Mouse (Mus musculus) cerebellum, adult 11 months (tissue): ENCODE measurements around the gene 2900026A02Rik.

ENCODE experiments used
- DNase-seq: peaks from one replicate; pipeline ENCODE4 v3.0.0; 2022

2900026A02Rik gene

DNA sequence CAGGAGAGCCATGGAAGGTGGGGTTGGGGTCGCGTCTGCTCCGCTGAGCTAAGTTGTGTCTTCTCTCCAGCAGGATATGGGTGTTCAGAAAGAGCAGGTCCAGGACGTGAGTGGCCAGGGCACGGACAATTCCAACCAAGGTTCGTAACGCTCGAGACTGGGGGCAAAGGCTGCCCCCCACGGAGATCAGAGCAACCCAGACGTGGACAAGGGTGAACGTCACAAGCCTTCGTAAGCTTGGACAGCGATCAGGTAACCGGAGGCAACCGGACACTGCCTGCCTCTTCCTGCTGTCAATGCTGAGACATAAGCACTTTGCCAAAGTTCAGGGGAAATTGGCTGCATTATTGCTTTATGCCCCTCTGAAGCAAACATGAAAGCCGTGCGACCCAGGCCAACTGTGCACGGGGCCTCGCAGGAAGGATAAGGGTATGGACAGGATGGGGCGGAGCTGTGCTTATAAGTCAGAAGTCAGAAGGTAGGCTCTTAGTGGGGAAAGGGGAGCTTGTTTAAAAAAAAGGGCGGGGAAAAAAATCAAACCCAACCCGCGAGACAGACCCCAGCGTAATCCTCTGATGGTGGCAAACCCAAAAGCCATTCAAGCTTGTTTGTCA lies 130.9 kb downstream of the 2900026A02Rik start:
- no peak for DNase-seq

DNA sequence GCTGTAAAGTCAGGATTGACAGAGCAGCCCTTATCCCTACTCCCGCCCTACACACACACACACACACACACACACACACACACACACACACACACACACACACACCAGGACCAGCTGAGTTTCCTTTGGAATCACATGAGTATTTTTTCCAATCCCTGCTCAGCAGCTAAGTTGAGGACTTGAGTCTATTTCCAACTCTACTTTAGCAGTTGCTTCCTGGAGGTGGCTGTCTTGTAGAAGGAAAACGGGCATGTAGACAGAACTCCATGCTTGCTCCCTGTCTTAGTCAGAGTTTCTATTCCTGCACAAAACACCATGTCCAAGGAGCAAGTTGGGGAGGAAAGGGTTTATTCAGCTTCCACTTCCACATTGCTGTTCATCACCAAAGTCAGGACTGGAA lies 133.6 kb downstream of the 2900026A02Rik start:
- DNase-seq: no peak

DNA sequence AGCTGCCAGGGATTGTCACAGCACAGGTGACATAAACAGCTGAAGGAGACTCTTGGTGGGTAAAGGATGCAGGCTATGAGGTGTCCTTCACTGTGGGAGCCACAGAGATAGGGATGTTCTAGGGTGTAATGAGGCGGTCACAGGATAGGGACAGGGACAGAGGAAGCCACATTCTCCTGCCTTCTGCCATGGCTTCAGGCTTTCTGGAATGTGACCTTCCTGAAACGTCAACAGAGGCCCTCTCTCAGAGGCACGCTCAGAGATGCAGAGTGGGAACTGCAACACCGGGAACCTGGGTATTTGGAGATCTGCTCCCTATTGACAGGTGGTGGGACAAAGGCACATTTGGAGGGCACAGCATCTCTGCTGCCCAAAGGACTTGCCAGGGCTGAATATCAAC lies 134.0 kb downstream of the 2900026A02Rik start:
- no peak for DNase-seq

DNA sequence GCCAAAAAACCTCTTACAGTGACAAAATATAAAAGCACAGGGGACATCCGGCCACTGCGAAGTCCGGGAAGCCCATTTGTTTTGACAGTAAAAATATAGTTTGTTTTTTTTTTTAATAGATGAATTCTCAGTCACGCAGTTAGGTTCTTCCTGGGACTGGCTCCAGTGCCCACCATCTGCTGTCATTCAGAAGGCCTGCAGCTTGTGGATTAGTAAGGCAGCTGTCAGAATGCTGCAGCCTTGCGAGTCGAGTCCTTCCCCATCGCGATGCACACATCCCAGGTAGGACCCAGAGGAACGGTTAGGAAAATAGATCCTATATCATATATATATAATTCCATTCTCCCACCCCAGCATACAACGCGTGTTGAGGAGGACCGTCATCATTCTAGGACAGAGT lies 134.6 kb downstream of the 2900026A02Rik start:
- DNase-seq: peak; percentile 47

DNA sequence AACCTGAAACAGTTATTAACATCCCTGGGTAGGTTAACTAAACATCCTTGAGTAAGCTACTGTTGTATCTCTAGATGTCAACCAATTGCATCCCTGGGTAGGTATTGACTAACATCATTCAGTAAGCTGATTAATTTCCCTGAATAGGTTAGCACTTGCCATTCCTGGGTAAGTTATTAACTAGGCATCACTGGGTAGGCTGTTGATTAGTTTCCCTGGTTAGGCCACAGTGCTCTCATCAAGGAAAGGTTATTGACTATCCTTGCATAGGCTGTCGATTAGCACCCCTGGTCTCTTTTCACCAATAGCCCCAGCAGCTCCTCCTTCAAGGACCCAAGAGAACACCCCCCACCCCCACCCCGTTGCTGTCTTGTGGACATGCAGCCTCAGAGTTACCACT lies 135.1 kb downstream of the 2900026A02Rik start:
- DNase-seq: no peak

DNA sequence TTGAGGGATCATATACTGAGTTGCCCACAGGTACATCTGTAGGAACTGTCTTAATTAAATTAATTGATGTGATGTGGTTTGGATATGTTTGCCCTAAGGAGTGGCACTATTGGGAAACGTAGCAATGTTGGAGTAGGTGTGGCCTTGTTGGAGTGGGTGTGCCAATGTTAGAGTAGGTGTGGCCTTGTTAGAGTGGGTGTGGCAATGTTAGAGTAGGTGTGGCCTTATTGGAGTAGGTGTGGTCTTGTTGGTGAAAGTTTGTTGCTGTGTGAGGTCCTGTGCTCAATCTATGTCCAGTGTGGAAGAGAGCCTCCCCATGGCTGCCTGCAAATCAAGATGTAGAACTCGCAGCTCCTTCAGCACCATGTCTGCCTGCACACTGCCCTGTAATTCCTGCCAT lies 136.7 kb downstream of the 2900026A02Rik start:
- DNase-seq: no peak

DNA sequence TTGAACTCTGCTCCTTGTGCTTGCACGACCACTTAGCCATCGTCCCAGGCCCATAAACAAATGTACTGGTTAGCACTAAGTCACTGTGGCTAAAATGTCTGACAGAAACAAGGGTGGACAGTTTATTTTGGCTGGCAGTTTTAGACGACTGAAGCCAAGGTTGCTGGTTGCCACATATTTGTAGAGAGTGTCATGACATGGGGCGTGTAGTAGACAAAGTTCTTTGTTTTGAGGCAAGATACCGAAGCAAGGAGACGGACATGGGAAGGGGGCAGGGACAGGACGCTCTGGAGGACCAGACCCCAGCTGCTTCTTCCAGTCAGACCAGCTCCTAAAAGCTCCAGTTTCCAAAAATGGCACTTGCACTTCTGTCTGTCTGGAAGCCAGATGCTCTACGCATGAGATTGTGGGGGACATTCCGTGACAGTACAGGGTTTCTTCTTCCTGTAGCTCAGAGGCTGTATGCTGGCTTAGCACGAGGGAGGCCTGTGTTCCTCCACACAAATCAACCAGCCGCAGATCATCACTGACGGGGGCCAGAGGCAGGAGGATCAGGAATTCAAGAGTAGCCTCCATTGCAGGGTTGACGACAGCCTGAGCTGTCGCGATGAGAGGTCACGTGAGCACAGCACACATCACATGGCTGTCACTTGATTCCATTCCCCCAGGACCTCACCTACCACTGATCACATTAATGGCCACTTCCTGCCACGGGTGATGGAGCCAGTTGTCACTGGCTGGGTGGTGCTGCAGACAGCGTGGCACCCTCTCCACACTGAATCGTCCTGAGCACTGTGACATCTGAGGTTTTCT lies 138.5 kb downstream of the 2900026A02Rik start:
- DNase-seq: no peak

DNA sequence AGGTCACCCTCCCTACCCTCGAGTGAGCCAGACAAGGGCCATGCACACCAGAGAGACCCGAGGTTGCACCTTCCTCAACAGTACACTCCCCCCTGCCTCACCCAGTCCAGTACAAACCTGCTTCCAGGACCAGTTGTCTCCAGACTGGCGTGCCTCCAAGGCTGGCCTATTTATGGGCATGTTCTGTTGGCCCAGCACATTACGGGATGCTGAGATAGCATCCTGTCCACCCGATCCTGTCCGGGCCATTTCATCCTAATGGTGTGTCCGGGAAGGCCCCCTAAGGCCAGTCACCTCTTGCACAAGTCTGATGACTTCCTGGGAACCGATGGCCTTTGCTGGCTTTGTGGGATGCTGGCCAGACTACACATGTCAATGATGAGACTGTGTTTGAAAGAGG lies 139.6 kb downstream of the 2900026A02Rik start, which contains the start of gene Crybb3:
Crybb3 (minus strand) TSS at position 146 of the 400 bp plus-strand sequence.
- DNase-seq: peak; percentile 83

DNA sequence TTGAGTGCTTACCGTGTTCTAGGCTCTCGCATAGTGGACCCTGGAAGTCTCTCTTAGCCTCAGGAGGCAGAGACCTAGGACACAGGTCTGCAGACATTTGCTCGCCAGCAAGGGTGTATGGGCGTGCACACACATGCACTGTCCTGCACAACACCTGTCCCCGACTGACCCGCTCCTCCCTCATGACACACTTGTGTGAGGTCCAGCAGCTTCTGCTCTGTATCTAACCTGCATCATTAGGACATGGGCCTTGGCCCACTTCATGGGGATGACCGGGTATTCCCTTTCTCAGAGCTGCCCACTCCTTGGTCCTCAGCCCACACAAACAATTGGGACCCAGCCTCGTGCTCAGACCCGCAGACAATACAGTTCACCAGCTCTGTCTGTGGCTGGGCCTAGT lies 140.0 kb downstream of the 2900026A02Rik start:
- DNase-seq: no peak

DNA sequence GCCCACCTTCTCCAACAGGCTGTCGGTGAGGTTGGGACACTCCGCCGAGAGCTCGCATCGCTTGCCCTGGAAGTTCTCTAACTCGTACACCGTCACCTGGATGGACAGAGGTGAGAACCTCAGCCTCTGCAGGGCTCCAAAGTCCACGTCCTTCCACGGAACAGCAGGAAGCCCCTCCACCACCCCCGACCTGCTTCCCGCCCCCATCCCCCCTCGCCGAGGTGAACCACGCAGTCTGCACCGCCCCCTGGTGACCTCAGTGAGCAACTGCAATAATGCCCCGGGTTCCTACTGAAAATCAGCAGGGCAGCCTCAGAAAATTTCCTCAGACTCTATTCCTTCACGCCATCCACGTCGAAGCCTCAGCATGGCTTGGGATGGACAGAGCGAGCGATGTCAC lies 141.3 kb downstream of the 2900026A02Rik start:
- DNase-seq: no peak

DNA sequence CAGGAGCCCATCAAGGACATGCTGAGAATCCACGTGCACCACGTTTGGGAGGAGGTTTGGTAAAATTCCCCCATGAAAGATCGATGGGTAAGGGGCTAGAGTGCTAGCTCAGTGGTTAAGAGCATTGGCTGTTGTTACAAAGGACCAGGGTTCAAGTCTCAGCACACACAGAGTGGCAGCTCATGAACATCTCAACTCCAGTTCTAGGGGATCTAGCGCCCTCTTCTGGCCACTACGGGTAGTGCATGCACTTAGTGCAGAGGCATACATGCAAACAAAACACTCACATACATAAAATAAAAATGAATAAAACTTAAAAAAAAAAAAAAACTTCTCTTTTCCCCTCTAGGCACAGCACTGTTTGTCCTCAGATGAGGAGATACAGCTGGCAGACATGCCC lies 142.3 kb downstream of the 2900026A02Rik start:
- DNase-seq: no peak

DNA sequence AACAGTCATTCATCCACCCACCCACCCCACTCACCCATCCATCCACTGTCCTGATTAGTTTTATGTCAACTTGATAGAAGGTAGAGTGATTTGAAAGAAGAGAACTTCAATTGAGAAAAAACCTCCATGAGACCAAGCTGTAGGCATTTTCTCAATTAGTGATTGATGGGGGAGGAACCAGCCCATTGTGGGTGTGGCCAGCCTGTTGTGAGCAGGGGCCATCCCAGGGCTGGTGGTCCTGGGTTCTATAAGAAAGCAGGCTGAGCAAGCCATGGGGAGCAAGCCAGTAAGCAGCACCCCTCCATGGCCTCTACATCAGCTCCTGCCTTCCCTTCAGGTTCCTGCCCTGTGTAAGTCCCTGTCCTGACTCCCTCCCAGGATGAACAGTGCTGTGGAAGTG lies 151.0 kb downstream of the 2900026A02Rik start, which contains the start of gene Crybb2:
Crybb2 (minus strand) TSS at position 101 of the 400 bp plus-strand sequence.
- no peak for DNase-seq

DNA sequence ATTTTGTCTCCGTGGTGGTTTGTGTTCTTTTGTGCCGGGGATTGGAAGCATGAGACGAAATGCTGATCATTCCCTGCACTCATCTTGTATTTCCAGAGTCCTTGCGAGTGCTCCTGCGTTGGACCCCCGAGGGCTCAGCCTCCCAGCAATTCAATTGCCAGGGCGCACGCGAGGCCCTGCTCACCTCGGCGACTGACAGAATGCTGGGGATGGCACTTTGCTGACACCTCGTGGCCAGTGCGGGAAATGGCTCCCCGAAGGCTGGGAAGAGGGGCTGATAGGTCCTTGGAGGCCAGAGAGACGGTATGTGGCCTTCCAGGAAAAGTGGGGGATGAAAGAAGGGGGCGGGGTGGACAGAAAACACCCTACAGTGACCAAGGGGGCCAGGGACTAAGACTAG lies 166.7 kb downstream of the 2900026A02Rik start:
- peak; percentile 84 for DNase-seq

DNA sequence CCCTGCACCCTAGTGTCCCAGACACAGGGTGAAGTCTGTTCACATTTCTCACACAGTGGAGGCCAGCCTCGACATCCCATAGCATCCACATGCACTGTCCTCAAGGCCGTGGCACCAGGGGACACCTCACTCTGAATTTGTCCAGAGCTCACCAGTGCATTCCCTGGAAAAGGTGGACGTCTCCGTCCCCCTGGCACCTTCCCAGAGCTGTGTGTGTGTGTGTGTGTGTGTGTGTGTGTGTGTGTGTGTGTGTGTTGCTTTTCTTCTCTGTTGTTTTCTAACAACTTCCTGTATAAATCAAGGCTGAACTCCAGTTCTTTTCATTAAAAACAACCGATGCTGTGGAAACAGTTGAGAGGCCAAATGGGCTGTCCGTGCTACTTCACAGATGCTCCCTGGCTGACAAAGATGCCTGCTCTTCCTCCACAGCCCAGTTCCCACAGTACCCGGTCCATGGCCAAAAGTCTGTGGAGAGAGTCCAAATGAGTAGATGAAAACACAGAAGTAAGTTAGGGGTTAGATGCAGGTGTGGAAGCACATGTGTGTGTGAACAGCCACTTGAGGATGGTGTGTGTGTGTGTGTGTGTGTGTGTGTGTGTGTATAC lies 170.4 kb downstream of the 2900026A02Rik start:
- no peak for DNase-seq

DNA sequence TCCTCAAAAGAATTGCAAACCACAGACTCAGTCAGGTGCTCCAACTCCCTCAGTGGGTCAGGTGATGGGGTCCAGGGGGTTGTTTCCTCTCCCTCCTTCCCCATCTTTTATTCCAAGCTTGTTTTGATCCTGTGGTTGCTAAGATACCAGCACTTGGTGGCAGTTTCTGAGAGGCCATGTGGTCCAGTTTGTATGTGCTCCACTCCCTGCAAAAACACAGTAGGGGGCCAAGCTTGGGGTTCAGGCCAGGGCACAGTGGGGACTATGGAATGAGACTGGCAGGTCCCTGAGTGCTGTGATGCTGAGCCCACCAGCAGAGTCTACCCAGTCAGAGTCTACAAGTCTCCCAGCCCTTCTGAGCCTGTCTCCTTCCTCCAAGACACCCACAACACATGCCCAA lies 171.2 kb downstream of the 2900026A02Rik start:
- no peak for DNase-seq

DNA sequence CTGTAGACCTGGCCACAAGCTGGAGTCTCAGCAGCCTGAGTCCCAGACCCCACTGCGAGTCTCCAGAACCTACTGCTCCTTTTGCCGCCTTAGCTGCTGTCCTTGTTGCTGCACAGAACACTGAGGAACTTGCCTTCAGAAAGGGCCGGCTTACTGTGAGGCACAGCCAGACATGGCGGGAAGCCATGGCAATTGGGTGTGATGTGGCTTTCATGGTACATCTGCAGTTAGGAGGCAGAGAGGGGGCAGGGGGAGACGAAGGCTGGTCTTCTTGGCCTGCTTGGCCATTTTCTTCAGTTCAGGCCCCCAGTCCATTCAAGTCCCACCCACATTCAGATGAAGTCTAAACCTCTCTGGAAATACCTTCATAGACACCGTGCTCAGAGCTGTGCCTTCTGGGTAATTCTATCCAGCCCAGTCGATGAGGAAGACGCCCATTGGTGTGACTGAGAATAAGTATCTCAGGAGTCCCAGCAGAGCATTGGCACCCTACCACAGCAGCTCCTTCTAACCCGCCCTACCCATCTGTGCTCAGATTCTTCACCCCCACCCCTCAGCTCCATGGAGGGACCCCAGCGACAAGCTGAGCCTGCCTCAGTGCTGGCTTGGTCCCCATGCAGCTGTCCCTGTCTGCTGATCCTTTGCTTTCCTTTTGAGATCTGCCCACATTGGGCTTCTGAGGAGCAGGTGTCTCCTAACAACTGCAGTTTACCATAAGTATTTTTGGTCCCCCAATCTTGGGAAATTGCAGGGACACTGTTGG lies 175.3 kb downstream of the 2900026A02Rik start:
- DNase-seq: no peak

DNA sequence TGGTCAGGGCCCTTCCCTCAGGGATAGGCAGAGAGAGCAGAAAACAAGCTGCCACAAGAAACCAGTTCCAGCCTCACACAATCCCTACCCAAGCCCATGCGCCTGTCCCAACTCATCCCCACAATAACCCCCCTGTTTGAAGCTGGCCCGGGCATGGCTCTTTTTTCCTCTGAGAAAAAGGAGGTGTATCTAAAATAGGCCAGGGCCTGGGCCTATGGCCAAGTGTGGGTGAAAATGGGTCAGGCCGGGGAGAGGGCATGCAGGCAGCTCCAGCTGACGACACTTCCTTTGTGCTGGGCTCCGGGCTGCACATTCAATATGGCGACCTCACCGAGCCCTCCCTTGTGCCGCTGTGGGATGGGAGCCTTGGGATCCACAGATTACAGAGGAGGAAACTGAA lies 177.5 kb downstream of the 2900026A02Rik start:
- peak; percentile 89 for DNase-seq

DNA sequence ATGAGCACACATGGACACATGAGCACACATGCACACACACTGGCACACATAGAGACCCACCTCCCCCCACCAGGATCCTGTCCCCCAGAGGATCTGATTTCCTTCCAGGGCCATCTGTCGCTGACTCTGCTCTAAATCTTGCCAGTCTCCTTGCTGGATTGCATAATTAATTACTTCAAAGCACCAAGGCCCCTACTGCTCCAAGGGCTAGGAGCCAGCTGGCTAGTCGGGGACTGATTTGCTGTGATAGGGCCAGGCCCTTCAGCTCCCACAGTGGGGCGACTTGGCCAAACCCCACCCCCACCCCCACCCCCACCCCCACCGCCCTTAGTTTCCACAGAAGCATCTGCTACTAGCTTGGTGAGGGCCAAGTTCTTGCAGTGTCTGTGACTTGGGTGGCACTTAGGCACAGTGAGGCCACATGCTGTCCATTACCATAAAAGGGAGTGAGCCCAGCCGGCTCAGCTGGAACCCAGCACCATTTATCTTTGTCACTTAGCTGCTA lies 179.4 kb downstream of the 2900026A02Rik start:
- peak; percentile 92 for DNase-seq

DNA sequence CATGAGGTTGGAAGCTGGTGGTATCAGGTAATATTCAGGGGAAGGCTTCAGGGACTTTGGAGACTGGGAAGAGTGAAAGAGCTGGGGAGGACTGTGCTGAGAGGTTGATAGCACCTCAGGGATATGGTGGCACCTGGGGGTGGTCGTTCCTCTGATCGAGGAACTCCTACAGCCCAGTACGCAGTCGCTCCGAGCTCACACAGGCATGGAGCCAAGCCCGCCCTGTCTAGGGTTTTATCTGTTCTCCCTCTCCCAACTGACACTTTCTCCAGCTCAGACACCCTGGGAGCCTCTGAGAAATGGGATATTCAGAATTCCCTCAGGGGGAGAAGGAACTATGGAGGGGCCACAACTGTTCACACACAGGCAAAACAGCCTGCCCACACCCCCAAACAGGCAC lies 180.3 kb downstream of the 2900026A02Rik start:
- DNase-seq: peak; percentile 50

DNA sequence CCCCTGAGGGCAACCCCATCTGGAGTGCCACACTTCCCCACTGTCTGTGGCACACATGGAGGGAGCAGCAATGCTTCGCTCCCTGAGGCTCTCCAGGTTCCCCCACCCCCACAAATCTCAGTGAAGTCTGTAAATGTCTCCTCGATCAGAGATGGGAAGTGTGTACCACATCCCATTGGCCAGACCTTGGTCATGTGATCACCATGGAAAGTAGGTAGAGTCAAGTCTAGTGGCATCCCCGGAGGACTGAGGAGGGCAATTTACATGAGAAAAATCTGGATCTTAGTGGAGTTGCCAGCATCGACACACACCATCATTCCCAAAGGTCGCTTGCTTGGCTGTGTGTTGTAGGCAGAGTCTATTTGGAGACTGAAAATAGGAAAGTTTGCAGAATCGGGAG lies 182.4 kb downstream of the 2900026A02Rik start:
- no peak for DNase-seq
